Comparison of ENCODE assay signal across 8 mouse cellular contexts in the genomic region with DNA sequence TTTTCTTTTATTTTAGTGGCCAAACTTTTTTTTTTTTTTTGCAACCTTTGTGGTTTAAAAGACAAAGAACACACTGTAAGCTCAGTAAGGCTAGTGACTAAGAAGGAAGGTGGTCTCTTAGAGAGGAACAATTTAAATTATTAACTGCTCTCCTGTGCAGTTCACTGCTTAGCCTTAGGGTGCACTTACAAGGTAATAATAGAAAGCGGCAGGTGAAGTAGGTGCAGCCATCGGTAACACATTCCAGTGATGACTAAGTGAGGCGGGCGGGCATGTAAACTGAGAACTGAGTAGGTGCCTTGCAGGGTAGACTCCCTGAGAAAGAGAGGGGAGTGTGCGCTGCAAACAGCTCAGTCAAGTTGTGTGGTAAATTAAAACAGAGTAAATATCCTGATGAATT. TPM values are rescaled to one million over a fixed set of nuclear protein-coding genes. Genes with fewer than 3 reads are reported as not detected.
DNase-seq lines count a peak whose midpoint lies in the region; ATAC-seq and TF ChIP-seq lines count a peak whose summit lies in the region.

No protein-coding gene starts in this region.

- 0 out of 2 replicates have a peak, but pooled peaks cover 2% of the 10 kb centered on the region for H3K36me3 ChIP-seq in heart, embryonic 15.5 days
- H3K36me3 ChIP-seq in intestine, embryonic 15.5 days, result no peaks in the 10 kb centered on the region
- peaks cover 5% of the 10 kb centered on the region for H3K36me3 ChIP-seq in lung, embryonic 14.5 days (ENCODE audit: insufficient read depth)

- peak overlapping the region; percentile 41; the same call in 1 of the 2 replicates for H3K9ac ChIP-seq in heart, embryonic 15.5 days
- H3K9ac ChIP-seq in intestine, embryonic 15.5 days, result peak overlapping the region; percentile 11; the same call in 1 of the 2 replicates
- peak overlapping the region; percentile 93; the same call in 1 of the 2 replicates for H3K9ac ChIP-seq in lung, embryonic 14.5 days

- H3K4me3 ChIP-seq in heart, embryonic 15.5 days, result peak overlapping the region; percentile 92
- peak overlapping the region; percentile 36 for H3K4me3 ChIP-seq in bone marrow macrophage, adult 2 months (ENCODE audit: insufficient read depth, low read length)
- H3K4me3 ChIP-seq in intestine, embryonic 15.5 days (replicated peaks), result peak overlapping the region; percentile 87; the same call in 1 of the 2 replicates
- peak overlapping the region; percentile 90 for H3K4me3 ChIP-seq in lung, embryonic 14.5 days (ENCODE audit: low read depth, low read length)

- TF ChIP-seq CTCF in bone marrow macrophage, adult 2 months (IDR thresholded peaks at IDR 0.05; ENCODE audit: low read depth, low read length), result no peak
- peak; percentile 28; the same call in 1 of the 2 replicates for TF ChIP-seq CTCF in lung, embryonic 14.5 days (IDR thresholded peaks at IDR 0.05; ENCODE audit: low read depth)

- peak overlapping the region; percentile 80 for H3K4me2 ChIP-seq in heart, embryonic 15.5 days
- peak overlapping the region; percentile 71 for H3K4me2 ChIP-seq in intestine, embryonic 15.5 days (replicated peaks)
- H3K4me2 ChIP-seq in lung, embryonic 14.5 days, result peak overlapping the region; percentile 70

- no peaks in the 10 kb centered on the region for H3K27me3 ChIP-seq in heart, embryonic 15.5 days
- no peaks in the 10 kb centered on the region for H3K27me3 ChIP-seq in intestine, embryonic 15.5 days (replicated peaks)
- no peaks in the 10 kb centered on the region for H3K27me3 ChIP-seq in lung, embryonic 14.5 days (ENCODE audit: insufficient read depth, low read length)

- H3K27ac ChIP-seq in heart, embryonic 15.5 days, result no peak overlapping the region
- H3K27ac ChIP-seq in bone marrow macrophage, adult 2 months (ENCODE audit: insufficient read depth, low read depth, low read length), result no peak overlapping the region
- H3K27ac ChIP-seq in intestine, embryonic 15.5 days, result no peak overlapping the region
- H3K27ac ChIP-seq in lung, embryonic 14.5 days (ENCODE audit: low read depth), result no peak overlapping the region

- intact Hi-C loops in heart, postnatal 25 days (cut with DNase I), result no loop called here

- no peaks in the 10 kb centered on the region for H3K9me3 ChIP-seq in heart, embryonic 15.5 days (replicated peaks)
- no peaks in the 10 kb centered on the region for H3K9me3 ChIP-seq in intestine, embryonic 15.5 days
- no peaks in the 10 kb centered on the region for H3K9me3 ChIP-seq in lung, embryonic 14.5 days (ENCODE audit: low read depth, low read length)

- WGBS in heart, embryonic 15.5 days, result 30% methylated on average over 5 of the region's 5 CpGs
- 31% methylated on average over 5 of the region's 5 CpGs for WGBS in intestine, embryonic 15.5 days
- 47% methylated on average over 5 of the region's 5 CpGs for WGBS in lung, embryonic 14.5 days

- H3K4me1 ChIP-seq in heart, embryonic 15.5 days (replicated peaks), result peaks cover 25% of the 10 kb centered on the region
- peaks cover 27% of the 10 kb centered on the region for H3K4me1 ChIP-seq in bone marrow macrophage, adult 2 months (ENCODE audit: control insufficient read depth, insufficient read depth, low read length)
- H3K4me1 ChIP-seq in intestine, embryonic 15.5 days (replicated peaks), result peaks cover 12% of the 10 kb centered on the region
- H3K4me1 ChIP-seq in lung, embryonic 14.5 days (ENCODE audit: insufficient read depth), result no peaks in the 10 kb centered on the region

- no peak for ATAC-seq in heart, embryonic 15.5 days (replicated peaks; ENCODE audit: insufficient number of reproducible peaks, insufficient read depth, low FRiP score, low read depth)
- ATAC-seq in intestine, embryonic 15.5 days, result no peak
- ATAC-seq in lung, embryonic 14.5 days (ENCODE audit: insufficient read depth), result no peak
- ATAC-seq in erythroid progenitor cell, adult 5-6 weeks (replicated peaks; ENCODE audit: low FRiP score, poor library complexity, severe bottlenecking), result no peak

- no peak for TF ChIP-seq POLR2A in bone marrow macrophage, adult 2 months (IDR thresholded peaks at IDR 0.05; ENCODE audit: borderline replicate concordance, low read depth, low read length)

- no peak for DNase-seq in heart, postnatal 25 days (ENCODE audit: low spot score)
- peak; percentile 39 for DNase-seq in lung, embryonic 14.5 days
- DNase-seq in thymus, postnatal 4 days, result no peak
- DNase-seq in gastrocnemius, adult 18-20 months (ENCODE audit: low spot score), result no peak

RNA-seq across cellular contexts. Expression of a gene that starts 1.4 kb away (rescaled TPM):
- polyA plus RNA-seq in heart, embryonic 15.5 days (2015; fragmentation: Nextera tagmentation; extraction: Ambion mirVana), result 7.9 and 8.9 TPM in 2 replicates
- 1 to 10 TPM; 5.7 to 6.5 TPM for total RNA-seq in heart, postnatal 25 days (2021)
- 6.2 and 12.2 TPM in 2 replicates for polyA plus RNA-seq in bone marrow macrophage, adult 2 months (2012; ENCODE audit: insufficient read depth, insufficient read length, missing spikeins)
- polyA plus RNA-seq in intestine, embryonic 15.5 days (2015; fragmentation: Nextera tagmentation; extraction: Ambion mirVana), result 13.8 and 16.4 TPM in 2 replicates
- 12.0 and 12.8 TPM in 2 replicates for polyA plus RNA-seq in lung, embryonic 14.5 days (2014; fragmentation: Nextera tagmentation; extraction: Ambion mirVana)
- 1.1 and 2.5 TPM in 2 replicates for total RNA-seq in erythroid progenitor cell, adult 5-6 weeks (2015; ENCODE audit: low replicate concordance)
- total RNA-seq in erythroid progenitor cell, adult 5-6 weeks (2017; ENCODE audit: low replicate concordance), result 2.2 TPM in 1 of 2 replicates, not detected in the other
- total RNA-seq in gastrocnemius, adult 18-20 months (2021), result 10 to 100 TPM; 14.0 to 15.5 TPM

RNA-seq across cellular contexts. Expression of a gene that starts 4.9 kb away (rescaled TPM):
- polyA plus RNA-seq in heart, embryonic 15.5 days (2015; fragmentation: Nextera tagmentation; extraction: Ambion mirVana), result 32.1 and 39.5 TPM in 2 replicates
- 10 to 100 TPM; 41.2 to 48.3 TPM for total RNA-seq in heart, postnatal 25 days (2021)
- polyA plus RNA-seq in bone marrow macrophage, adult 2 months (2012; ENCODE audit: insufficient read depth, insufficient read length, missing spikeins), result 59.5 and 69.7 TPM in 2 replicates
- polyA plus RNA-seq in intestine, embryonic 15.5 days (2015; fragmentation: Nextera tagmentation; extraction: Ambion mirVana), result 48.1 and 51.0 TPM in 2 replicates
- 75.3 and 78.0 TPM in 2 replicates for polyA plus RNA-seq in lung, embryonic 14.5 days (2014; fragmentation: Nextera tagmentation; extraction: Ambion mirVana)
- 42.3 and 43.6 TPM in 2 replicates for total RNA-seq in erythroid progenitor cell, adult 5-6 weeks (2015; ENCODE audit: low replicate concordance)
- 49.8 and 49.9 TPM in 2 replicates for total RNA-seq in erythroid progenitor cell, adult 5-6 weeks (2017; ENCODE audit: low replicate concordance)
- 10 to 100 TPM; 34.6 to 35.0 TPM for total RNA-seq in gastrocnemius, adult 18-20 months (2021)

RNA-seq across cellular contexts. Expression of a gene that starts 17.2 kb away (rescaled TPM):
- polyA plus RNA-seq in heart, embryonic 15.5 days (2015; fragmentation: Nextera tagmentation; extraction: Ambion mirVana), result 0.20 and 0.41 TPM in 2 replicates
- under 1 TPM; 0.08 to 0.11 TPM for total RNA-seq in heart, postnatal 25 days (2021)
- not detected in 2 replicates for polyA plus RNA-seq in bone marrow macrophage, adult 2 months (2012; ENCODE audit: insufficient read depth, insufficient read length, missing spikeins)
- 0.34 and 0.88 TPM in 2 replicates for polyA plus RNA-seq in intestine, embryonic 15.5 days (2015; fragmentation: Nextera tagmentation; extraction: Ambion mirVana)
- polyA plus RNA-seq in lung, embryonic 14.5 days (2014; fragmentation: Nextera tagmentation; extraction: Ambion mirVana), result 0.43 and 0.47 TPM in 2 replicates
- total RNA-seq in erythroid progenitor cell, adult 5-6 weeks (2015; ENCODE audit: low replicate concordance), result 86.4 and 88.3 TPM in 2 replicates
- total RNA-seq in erythroid progenitor cell, adult 5-6 weeks (2017; ENCODE audit: low replicate concordance), result 93.6 and 106 TPM in 2 replicates
- not detected for total RNA-seq in gastrocnemius, adult 18-20 months (2021)

Comparison
In these comparisons a context has a peak if more than half of its experiments do, and no peak if none do; other contexts are left out.
1. H3K4me3 ChIP-seq: peak in every context shown above with its lines; median percentile 92 in heart, embryonic 15.5 days; 90 in lung, embryonic 14.5 days; 87 in intestine, embryonic 15.5 days; 36 in bone marrow macrophage, adult 2 months.
2. H3K9ac ChIP-seq: peak in every context shown above with its lines; median percentile 93 in lung, embryonic 14.5 days; 41 in heart, embryonic 15.5 days; 11 in intestine, embryonic 15.5 days.